Mouse (Mus musculus): Measurements from ENCODE around the gene 2610028H24Rik. TPM values are rescaled to one million over a fixed set of nuclear protein-coding genes. Genes with fewer than 3 reads are reported as not detected.

Gene 2610028H24Rik
- total RNA-seq, 2 experiments from 2014 or later: 0.15 to 0.57 TPM

GRCm38 (mm10) chr10:76486302-76486701, 37.4 kb downstream of the 2610028H24Rik start:
- DNase-seq: no peak
- intact Hi-C loops (cut with DNase I): no loop called here

- intact Hi-C loops (cut with DNase I): no loop called here
- no peak for DNase-seq
These were observed 39.4 kb downstream of the 2610028H24Rik start for GRCm38 (mm10) chr10:76488265-76488664.

GRCm38 (mm10) chr10:76489205-76489604, 40.3 kb downstream of the 2610028H24Rik start:
- no peak for DNase-seq
- intact Hi-C loops (cut with DNase I): no loop called here

- intact Hi-C loops (cut with DNase I): no loop called here
- DNase-seq: no peak
These were observed 44.6 kb downstream of the 2610028H24Rik start for GRCm38 (mm10) chr10:76493527-76493926.

- intact Hi-C loops (cut with DNase I): no loop called here
- DNase-seq: no peak
These were observed 46.6 kb downstream of the 2610028H24Rik start for GRCm38 (mm10) chr10:76495501-76495900.

GRCm38 (mm10) chr10:76496366-76496765, 47.5 kb downstream of the 2610028H24Rik start:
- intact Hi-C loops (cut with DNase I): no loop called here
- DNase-seq: no peak

GRCm38 (mm10) chr10:76497522-76497921, 48.6 kb downstream of the 2610028H24Rik start:
- intact Hi-C loops (cut with DNase I): no loop called here
- DNase-seq: no peak

GRCm38 (mm10) chr10:76504271-76504943, 55.5 kb downstream of the 2610028H24Rik start:
- no peak for DNase-seq
- intact Hi-C loops (cut with DNase I): no loop called here

- intact Hi-C loops (cut with DNase I): no loop called here
- DNase-seq: no peak
These were observed 57.0 kb downstream of the 2610028H24Rik start for GRCm38 (mm10) chr10:76505865-76506264.

Other genes starting within 250 kb of the 2610028H24Rik start
- gene Prmt2, start 211.2 kb upstream of the 2610028H24Rik start, total RNA-seq (2021): 10 to 100 TPM; 13.4 to 13.8 TPM
- 1 to 10 TPM in 1 of 2 experiments, under 1 TPM in 1; 1.00 to 1.8 TPM for gene S100b, start 195.2 kb upstream of the 2610028H24Rik start, total RNA-seq (2021)
- gene Dip2a, start 103.8 kb upstream of the 2610028H24Rik start, total RNA-seq (2021): 10 to 100 TPM; 16.2 to 16.3 TPM
- gene AC141477.1, start 8.6 kb upstream of the 2610028H24Rik start, total RNA-seq (2021): not detected
- gene Pcnt, start 6.3 kb upstream of the 2610028H24Rik start, total RNA-seq (2021): 10 to 100 TPM; 39.5 to 48.6 TPM
- gene Mcm3ap, start 19.8 kb downstream of the 2610028H24Rik start, total RNA-seq (2021): 10 to 100 TPM; 30.7 to 31.2 TPM
- 1 to 10 TPM; 3.1 to 3.6 TPM for gene Ybey, start 20.0 kb downstream of the 2610028H24Rik start, total RNA-seq (2021)
- gene Lss, start 82.5 kb downstream of the 2610028H24Rik start, total RNA-seq (2021): 1 to 10 TPM; 5.7 to 6.3 TPM
- gene Spatc1l, start 113.2 kb downstream of the 2610028H24Rik start, total RNA-seq (2021): not detected
- under 1 TPM in 1 of 2 experiments, not detected in 1; 0.12 TPM for gene Ftcd, start 126.6 kb downstream of the 2610028H24Rik start, total RNA-seq (2021)
- gene Col6a2, start 174.5 kb downstream of the 2610028H24Rik start, total RNA-seq (2021): 100 to 1,000 TPM; 169 to 173 TPM